Mouse (Mus musculus) embryonic fibroblast, embryonic 13.5 days (primary cell): Measurements from ENCODE around the gene Cdkal1.

Experiments used
- CTCF ChIP-seq: IDR thresholded peaks from 2 replicates; pipeline ENCODE4 v1.5.1; 2011; ENCODE audit warnings: mild to moderate bottlenecking, control low read depth, low read length, moderate library complexity, borderline replicate concordance; ENCODE audit not compliant: insufficient read depth
- POLR2A ChIP-seq: IDR thresholded peaks from 2 replicates; pipeline ENCODE4 v1.6.1; 2011; ENCODE audit warnings: low read depth, mild to moderate bottlenecking, control low read depth, low read length, moderate library complexity

GRCm38 (mm10) chr13:29196798-29197498 is 658.5 kb downstream of the Cdkal1 start:
- TF ChIP-seq CTCF (no peak), POLR2A (no peak)
